Mouse (Mus musculus) lung, postnatal 0 days (tissue): ENCODE results near the gene Lsm4. TPM values are rescaled to one million over a fixed set of nuclear protein-coding genes. Genes with fewer than 3 reads are reported as not detected.

Experiments
- ATAC-seq: fragments of 200-750 bp; cut with Nextera tagmentation; 2 replicates; pipeline ENCODE4 v1.8.0; 2017; ENCODE audit warnings: moderate library complexity
- DNase-seq: peaks from one replicate; pipeline ENCODE4 v3.0.0-alpha.2; 2016; ENCODE audit warnings: low spot score
- H3K27ac ChIP-seq: fragments of 300-500 bp; sonication (generic); 2 replicates; pipeline ENCODE4 v1.5.1; 2014; ENCODE audit warnings: antibody characterized with exemption, mild to moderate bottlenecking, low read length, mixed read lengths
- H3K27me3 ChIP-seq: fragments of 300-500 bp; sonication (generic); replicated peaks from 2 replicates; pipeline ENCODE4 v1.6.1; 2014; ENCODE audit warnings: low read length, mixed read lengths; ENCODE audit not compliant: insufficient read depth
- H3K36me3 ChIP-seq: fragments of 300-500 bp; sonication (generic); 2 replicates; pipeline ENCODE4 v1.6.1; 2014; ENCODE audit warnings: low read length, mixed read lengths; ENCODE audit not compliant: insufficient read depth
- H3K4me1 ChIP-seq: fragments of 300-500 bp; sonication (generic); 2 replicates; pipeline ENCODE4 v1.6.1; 2014; ENCODE audit warnings: antibody characterized with exemption, low read depth, low read length, mixed read lengths; ENCODE audit not compliant: insufficient read depth
- H3K4me2 ChIP-seq: fragments of 300-500 bp; sonication (generic); replicated peaks from 2 replicates; pipeline ENCODE4 v1.6.1; 2014; ENCODE audit warnings: low read depth, mild to moderate bottlenecking, low read length, moderate library complexity, mixed read lengths
- H3K4me3 ChIP-seq: fragments of 300-500 bp; sonication (generic); 2 replicates; pipeline ENCODE4 v1.5.1; 2014; ENCODE audit warnings: low read depth, low read length
- H3K9ac ChIP-seq: fragments of 300-500 bp; sonication (generic); replicated peaks from 2 replicates; pipeline ENCODE4 v1.6.1; 2014; ENCODE audit warnings: low read depth, mild to moderate bottlenecking
- H3K9me3 ChIP-seq: fragments of 300-500 bp; sonication (generic); 2 replicates; pipeline ENCODE4 v1.6.1; 2016; ENCODE audit warnings: low read length, mixed read lengths
- CTCF ChIP-seq: IDR thresholded peaks from 2 replicates; pipeline ENCODE4 v1.5.1; 2016; ENCODE audit warnings: antibody characterized with exemption, mild to moderate bottlenecking
- EP300 ChIP-seq: IDR thresholded peaks from 2 replicates; pipeline ENCODE4 v1.6.1; 2016; ENCODE audit warnings: antibody characterized with exemption, mild to moderate bottlenecking, control low read depth
- WGBS: fragments of 180-500 bp; shearing (Covaris S2); extraction: QIAGEN DNeasy Blood & Tissue Kit; methylation state at CpG from one replicate; pipeline ENCODE4 v1.1.7; 2014; 5-methylcytosine and 5-hydroxymethylcytosine counted together
- polyA plus RNA-seq: library from polyadenylated mRNA; unstranded; fragments of >200 nt; fragmentation: Nextera tagmentation; extraction: Ambion mirVana; gene quantifications from 2 replicates; pipeline ENCODE4 v1.2.1, GENCODE M21; 2015

Lsm4 gene
- 95.9 and 104 TPM in 2 replicates for polyA plus RNA-seq

- DNase-seq (peak; percentile 100), ATAC-seq (peak; percentile 97)
- Histone ChIP-seq H3K36me3 (no peaks in the 10 kb centered on the region; the same call in 1 of the 2 replicates), H3K27me3 (no peaks in the 10 kb centered on the region), H3K9ac (peak within 1 kb of the TSS; percentile 43), H3K27ac (peak within 1 kb of the TSS; percentile 96), H3K4me2 (peak within 1 kb of the TSS; percentile 52), H3K4me1 (peaks cover 20% of the 10 kb centered on the region), H3K4me3 (peak within 1 kb of the TSS; percentile 62), H3K9me3 (no peaks in the 10 kb centered on the region)
- WGBS = 2% methylated on average over 60 of the region's 60 CpGs
- TF ChIP-seq EP300 (peak; percentile 95), CTCF (peak; percentile 87)
Measured at GRCm38 (mm10) chr8:70673079-70673856, at the start of gene Lsm4. Gene Lsm4 (plus strand): TSS chr8:70673248.

- 0 out of 2 replicates have a peak, but pooled peaks have one; percentile 27 for ATAC-seq
- H3K9ac ChIP-seq = no peak overlapping the region
- peaks cover 3% of the 10 kb centered on the region; the same call in 1 of the 2 replicates for H3K4me1 ChIP-seq
- H3K4me3 ChIP-seq = no peak overlapping the region
- H3K27me3 ChIP-seq = no peaks in the 10 kb centered on the region
- H3K27ac ChIP-seq = no peak overlapping the region
- no peaks in the 10 kb centered on the region for H3K36me3 ChIP-seq
- TF ChIP-seq EP300 (no peak), CTCF (peak; percentile 77)
- 10% methylated on average over 5 of the region's 5 CpGs for WGBS
- H3K9me3 ChIP-seq = no peaks in the 10 kb centered on the region
- peak; percentile 75 for DNase-seq
- H3K4me2 ChIP-seq = no peak overlapping the region
Measured at GRCm38 (mm10) chr8:70625104-70625503, 47.9 kb upstream of the Lsm4 start.

- H3K4me2 ChIP-seq = no peak overlapping the region
- H3K9me3 ChIP-seq = no peaks in the 10 kb centered on the region
- H3K4me1 ChIP-seq = peaks cover 11% of the 10 kb centered on the region; the same call in 1 of the 2 replicates
- H3K27me3 ChIP-seq = no peaks in the 10 kb centered on the region
- no peak overlapping the region for H3K4me3 ChIP-seq
- TF ChIP-seq CTCF (no peak), EP300 (no peak)
- DNase-seq (no peak), ATAC-seq (no peak)
- 85% methylated on average over 5 of the region's 5 CpGs for WGBS
- H3K27ac ChIP-seq = no peak overlapping the region
- no peaks in the 10 kb centered on the region for H3K36me3 ChIP-seq
- no peak overlapping the region for H3K9ac ChIP-seq
Measured at GRCm38 (mm10) chr8:70627041-70627440, 46.0 kb upstream of the Lsm4 start.

GRCm38 (mm10) chr8:70628986-70629490, 44.0 kb upstream of the Lsm4 start:
- no peaks in the 10 kb centered on the region for H3K27me3 ChIP-seq
- TF ChIP-seq CTCF = no peak
- no peak for TF ChIP-seq EP300
- 51% methylated on average over 7 of the region's 7 CpGs for WGBS
- H3K4me2 ChIP-seq = peak overlapping the region; percentile 60; the same call in 1 of the 2 replicates
- ATAC-seq = no peak
- no peak for DNase-seq
- H3K4me1 ChIP-seq = peaks cover 11% of the 10 kb centered on the region; the same call in 1 of the 2 replicates
- no peaks in the 10 kb centered on the region for H3K9me3 ChIP-seq
- H3K9ac ChIP-seq = no peak overlapping the region
- no peak overlapping the region for H3K4me3 ChIP-seq
- H3K36me3 ChIP-seq = no peaks in the 10 kb centered on the region
- H3K27ac ChIP-seq = no peak overlapping the region

- peak overlapping the region; percentile 60 for H3K4me2 ChIP-seq
- no peaks in the 10 kb centered on the region for H3K27me3 ChIP-seq
- H3K27ac ChIP-seq = 0 out of 2 replicates have a peak overlapping the region, but pooled peaks have one; percentile 26
- H3K9ac ChIP-seq = no peak overlapping the region
- no peak for TF ChIP-seq EP300
- TF ChIP-seq CTCF = peak; percentile 100
- DNase-seq (peak; percentile 91), ATAC-seq (peak; percentile 87)
- no peaks in the 10 kb centered on the region for H3K9me3 ChIP-seq
- H3K4me1 ChIP-seq = peaks cover 11% of the 10 kb centered on the region; the same call in 1 of the 2 replicates
- no peaks in the 10 kb centered on the region for H3K36me3 ChIP-seq
- H3K4me3 ChIP-seq = peak overlapping the region; percentile 31
- under 1% methylated on average over 60 of the region's 60 CpGs for WGBS
Measured at GRCm38 (mm10) chr8:70629574-70630531, 43.2 kb upstream of the Lsm4 start.
